Mouse (Mus musculus) bone marrow, adult 2 months (tissue): ENCODE data around the gene Wdfy4.

Experiments used
- CTCF ChIP-seq: fragments of 200-500 bp; IDR thresholded peaks from 2 replicates; pipeline ENCODE4 v1.5.1; 2011; ENCODE audit warnings: low read length, control low read depth; ENCODE audit not compliant: control insufficient read depth, insufficient read depth
- POLR2A ChIP-seq: fragments of 200-500 bp; IDR thresholded peaks from 2 replicates; pipeline ENCODE4 v1.6.1; 2011; ENCODE audit warnings: low read depth, mild to moderate bottlenecking, control low read depth, low read length, borderline replicate concordance; ENCODE audit not compliant: control insufficient read depth

- no peak for TF ChIP-seq CTCF
- TF ChIP-seq POLR2A: no peak
These were observed 112.0 kb downstream of the Wdfy4 start for GRCm38 (mm10) chr14:33073355-33073754.
